Mouse (Mus musculus) embryo, embryonic 11.5 days (tissue): ENCODE measurements at regions not wholly inside any gene's neighbourhood (a gene's known extent, or its start where the extent isn't known, plus 50 kb on each side); places are given as distances from the start of the nearest gene placed in this dataset.
A peak's percentile ranks its signal among the peaks of the same experiment; 100 is the strongest.
"Not testable (repeated sequence)": the region's sequence is repeated elsewhere in the genome, so short reads cannot be mapped to it uniquely, and the experiment has no call there.

Experiments used
- DNase-seq: peaks from one replicate; pipeline ENCODE4 v3.0.0-alpha.2; 2012; ENCODE audit warnings: low read depth, low spot score

DNA sequence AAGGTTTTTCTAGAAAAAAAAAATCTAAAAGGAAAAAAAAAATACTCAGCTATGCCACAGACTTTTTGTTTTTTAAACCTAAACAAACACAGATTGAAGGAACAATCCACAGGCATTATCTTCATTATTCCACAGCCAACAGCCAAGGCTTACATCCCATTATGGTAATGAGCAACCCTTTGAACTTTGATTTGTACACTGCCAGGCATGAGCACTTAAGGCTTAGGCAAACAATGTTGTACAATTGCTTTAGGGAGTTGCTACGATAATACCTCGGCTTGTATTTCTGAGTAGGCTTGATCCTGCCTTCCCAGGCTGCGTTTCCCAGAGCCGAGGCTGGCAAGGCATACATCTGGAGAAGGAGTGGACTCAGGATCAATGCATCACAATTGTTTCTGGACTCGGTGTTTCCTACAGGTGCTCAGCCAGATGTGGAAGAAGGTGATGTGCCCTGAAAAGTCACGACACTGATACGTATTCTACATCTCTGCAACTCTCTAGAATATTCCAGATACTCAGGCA lies 409.0 kb upstream of the Igfbp7 start:
- no peak for DNase-seq

DNA sequence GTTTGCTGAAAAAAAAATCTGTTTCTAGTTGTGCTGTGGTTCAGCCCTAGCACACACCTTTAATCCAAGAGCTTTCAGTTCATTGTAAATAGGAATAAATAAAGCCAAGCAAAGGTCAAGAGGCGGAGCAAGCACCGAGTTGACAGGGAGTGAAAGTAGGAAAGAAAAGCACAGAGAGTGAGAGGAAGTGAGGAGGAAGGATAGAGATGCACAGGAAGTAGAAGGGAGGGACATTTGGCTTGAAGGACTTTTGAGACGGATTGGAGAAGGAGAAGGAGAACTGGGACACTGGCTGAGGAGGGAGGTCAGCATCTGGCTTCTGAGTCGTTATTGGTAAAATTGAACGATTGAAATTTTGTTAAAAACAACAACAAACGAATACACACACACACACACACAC lies 402.0 kb upstream of the Igfbp7 start:
- DNase-seq = no peak

GRCm38 (mm10) chr5:77807726-77808125 lies 399.9 kb upstream of the Igfbp7 start:
- peak; percentile 64 for DNase-seq

DNA sequence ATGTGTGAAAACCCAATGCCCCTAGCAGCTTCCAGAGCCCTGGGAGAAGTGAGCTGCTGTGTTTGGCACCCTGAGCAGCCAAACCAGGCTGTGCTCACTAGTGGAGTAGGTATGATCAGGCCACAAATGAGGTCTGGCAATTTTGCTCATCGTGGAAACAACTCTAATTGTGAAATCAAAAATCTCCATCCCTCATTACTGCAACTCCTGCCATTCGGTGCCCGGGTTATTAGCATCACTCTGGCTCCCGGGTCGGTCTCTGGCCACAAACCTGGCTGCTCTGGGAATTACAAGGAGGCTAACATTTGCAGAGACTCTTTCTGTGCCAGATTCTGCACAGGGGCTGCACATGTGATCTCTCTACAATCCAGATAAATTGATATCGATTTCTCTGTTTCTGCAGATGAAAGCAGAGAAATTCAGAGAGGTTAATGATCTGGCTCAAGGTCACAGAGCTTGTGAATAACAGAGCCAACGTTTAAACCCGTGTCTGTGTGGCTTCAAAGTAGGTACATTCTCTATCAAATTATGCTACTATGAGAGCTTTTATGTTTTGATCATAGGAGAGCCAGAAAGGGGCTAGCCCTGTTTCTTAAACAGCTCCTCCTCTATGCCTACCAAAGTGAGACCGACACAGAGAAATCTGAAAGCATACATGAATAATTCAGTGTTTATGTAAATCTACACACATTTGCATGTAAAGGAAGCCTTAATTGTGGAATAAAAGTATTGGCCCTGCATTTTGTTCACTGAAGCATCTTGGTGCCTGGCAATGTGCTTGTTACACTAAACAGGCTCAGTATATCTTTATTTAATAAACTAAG lies 398.7 kb upstream of the Igfbp7 start:
- no peak for DNase-seq

DNA sequence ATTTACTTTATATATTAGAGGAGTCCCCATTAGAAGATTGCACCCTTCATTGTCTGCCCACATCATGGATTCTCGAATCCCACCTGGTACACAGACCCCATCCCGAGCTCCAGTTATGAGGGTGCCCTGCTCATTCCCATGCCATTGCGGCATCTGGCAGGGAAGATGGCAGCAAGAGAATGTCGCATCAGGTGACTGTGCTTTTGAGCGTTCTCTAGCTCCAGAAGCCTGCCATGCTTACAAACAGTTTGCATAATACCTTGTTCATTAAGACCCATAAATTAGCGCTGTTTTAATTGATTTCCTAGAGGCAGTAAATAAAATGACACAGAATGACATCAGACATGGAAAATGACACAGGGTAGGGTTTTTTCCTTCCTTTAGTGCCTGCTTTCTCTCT lies 398.0 kb upstream of the Igfbp7 start:
- no peak for DNase-seq

- DNase-seq = no peak
Measured at GRCm38 (mm10) chr5:77805303-77805702, 397.5 kb upstream of the Igfbp7 start.

DNA sequence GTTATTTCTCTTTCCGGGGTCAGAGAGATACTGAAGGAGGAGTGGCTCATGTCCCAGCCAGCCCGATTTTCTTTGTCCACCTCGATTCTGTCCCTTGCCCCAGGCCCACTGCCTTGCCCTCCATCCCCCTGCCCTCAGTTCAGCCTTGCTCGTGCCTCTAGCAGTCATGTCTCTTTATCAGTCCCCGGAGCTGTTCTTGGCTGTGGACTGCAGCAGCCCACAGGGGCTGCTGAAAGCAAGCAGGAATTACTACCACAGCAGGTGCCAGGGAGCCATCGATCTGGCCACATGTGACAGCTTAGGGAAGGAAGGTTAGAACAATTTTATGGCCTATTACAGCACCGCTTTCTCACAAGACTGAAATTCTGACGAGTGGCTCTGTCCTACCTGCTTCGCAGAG lies 396.3 kb upstream of the Igfbp7 start:
- no peak for DNase-seq

DNA sequence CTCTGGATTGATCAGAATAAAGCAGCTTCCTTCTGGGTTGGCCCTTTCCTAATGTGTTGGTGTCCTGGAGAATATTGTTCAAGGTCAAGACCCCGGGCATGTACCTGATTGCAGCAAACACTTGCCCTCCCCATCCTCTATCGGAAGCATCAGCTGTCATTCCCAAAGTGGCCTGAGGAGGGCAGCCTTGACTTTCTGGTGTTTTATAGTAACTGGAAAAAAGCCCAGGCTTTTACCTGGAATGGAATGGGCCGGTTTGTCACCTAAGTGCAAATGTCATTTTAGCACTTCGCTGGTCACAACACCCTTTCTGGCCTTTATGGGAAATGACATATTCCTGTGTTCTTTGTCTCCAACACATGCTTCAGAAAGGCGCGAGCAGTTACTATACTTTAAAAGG lies 395.7 kb upstream of the Igfbp7 start:
- DNase-seq = peak; percentile 31

DNA sequence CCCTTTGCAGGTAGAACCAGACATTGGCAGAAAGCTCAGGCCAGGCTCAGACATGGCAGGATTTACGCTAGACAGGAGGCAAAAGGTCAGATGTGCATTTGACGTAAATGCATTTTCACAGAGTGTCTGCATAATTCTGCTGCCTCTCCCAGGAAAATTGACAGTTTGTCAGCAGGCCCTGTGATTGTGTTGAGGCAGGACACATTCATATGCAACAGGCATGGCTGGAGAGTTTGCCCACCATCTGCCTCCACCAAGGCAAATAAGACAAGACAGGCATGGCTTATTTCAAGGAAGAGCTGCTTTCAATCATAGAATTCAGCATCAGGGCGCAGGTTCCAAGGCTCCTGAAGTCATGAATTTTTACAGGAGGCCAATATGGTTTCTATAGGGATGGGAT lies 389.1 kb upstream of the Igfbp7 start:
- DNase-seq = no peak

- DNase-seq = no peak
Measured at GRCm38 (mm10) chr5:77795766-77796165, 387.9 kb upstream of the Igfbp7 start.

DNA sequence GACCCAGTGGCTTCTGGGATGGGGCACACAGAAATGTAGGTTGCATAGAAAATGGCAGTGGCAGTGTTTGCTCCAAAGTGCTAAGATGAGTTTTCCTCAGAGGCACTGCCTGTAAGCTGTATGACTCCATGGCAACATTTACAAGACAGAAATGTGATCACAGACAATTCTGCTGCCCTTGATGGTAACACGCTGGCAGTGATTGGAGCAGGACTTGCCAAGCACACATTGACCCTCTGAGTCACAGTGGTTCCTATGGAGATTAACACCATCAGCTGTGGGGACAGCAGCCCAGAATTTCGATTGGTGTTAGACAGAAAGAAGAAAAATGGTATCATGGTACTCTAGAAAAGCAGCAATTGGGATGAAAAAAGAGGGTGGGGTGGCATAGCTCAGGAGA lies 376.1 kb upstream of the Igfbp7 start:
- DNase-seq = no peak

- no peak for DNase-seq
Measured at GRCm38 (mm10) chr5:77762426-77763042, 354.7 kb upstream of the Igfbp7 start.

- no peak for DNase-seq
Measured at GRCm38 (mm10) chr5:77762013-77762412, 354.2 kb upstream of the Igfbp7 start.

- no peak for DNase-seq
Measured at GRCm38 (mm10) chr5:77748933-77749332, 341.1 kb upstream of the Igfbp7 start.

DNA sequence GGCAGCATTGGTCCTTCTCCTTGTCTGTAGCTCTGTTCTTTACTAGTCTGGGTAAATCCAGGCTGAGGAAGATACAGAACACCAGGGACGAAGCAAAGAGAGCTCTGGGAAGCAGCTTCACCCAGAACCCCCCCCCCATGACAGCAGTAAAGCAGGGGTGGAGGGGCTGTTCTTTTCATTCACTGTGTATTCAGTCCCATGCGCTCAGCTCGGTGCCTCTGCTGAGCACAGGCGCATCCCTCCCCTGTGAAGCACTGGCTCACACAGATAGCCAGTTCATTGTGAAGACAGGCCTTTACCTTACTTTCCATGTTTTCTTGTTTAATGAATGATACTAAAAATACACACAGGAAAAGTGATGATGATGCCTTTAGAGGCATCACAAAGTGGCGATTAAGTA lies 338.8 kb upstream of the Igfbp7 start:
- no peak for DNase-seq

DNA sequence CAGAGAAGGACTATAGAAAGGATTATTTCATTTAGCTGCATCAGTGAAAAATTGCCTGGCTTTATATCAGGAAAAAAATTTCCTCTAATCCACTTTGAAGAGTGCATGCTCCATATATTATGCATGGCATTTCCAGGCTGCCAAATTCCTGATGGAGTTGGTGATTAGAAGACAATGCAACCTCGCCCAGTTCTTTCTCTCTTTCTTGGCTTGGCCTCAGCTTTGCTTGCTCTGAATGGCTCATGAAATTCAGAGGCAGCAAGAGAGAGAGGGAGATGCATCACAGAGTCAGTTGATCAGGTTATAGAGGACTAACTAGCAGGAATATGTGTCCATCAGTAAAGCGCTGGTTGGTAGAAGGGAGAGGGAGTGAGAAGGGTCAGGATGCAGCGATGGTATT lies 335.6 kb upstream of the Igfbp7 start:
- no peak for DNase-seq

GRCm38 (mm10) chr5:77730286-77730685 lies 322.4 kb upstream of the Igfbp7 start:
- not testable (repeated sequence) for DNase-seq

DNA sequence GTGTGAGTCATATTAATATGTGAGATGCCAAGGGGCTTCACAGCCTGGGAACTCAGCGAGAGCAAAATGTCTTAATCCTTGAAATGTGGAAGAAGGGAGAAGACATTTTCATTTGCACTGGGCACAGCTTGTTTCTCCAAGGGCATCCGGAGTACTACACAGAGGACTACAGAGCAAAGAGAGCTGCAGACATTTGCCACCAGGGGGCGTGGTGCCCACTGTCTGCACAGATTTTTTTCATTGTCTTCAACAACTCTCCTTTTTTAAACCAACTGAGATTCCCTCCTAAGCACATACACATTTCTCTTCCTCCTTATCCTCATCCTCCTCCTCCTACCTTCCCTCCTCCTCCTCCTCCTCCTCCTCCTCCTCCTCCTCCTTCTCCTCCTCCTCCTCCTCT lies 273.8 kb upstream of the Igfbp7 start:
- DNase-seq = no peak

DNA sequence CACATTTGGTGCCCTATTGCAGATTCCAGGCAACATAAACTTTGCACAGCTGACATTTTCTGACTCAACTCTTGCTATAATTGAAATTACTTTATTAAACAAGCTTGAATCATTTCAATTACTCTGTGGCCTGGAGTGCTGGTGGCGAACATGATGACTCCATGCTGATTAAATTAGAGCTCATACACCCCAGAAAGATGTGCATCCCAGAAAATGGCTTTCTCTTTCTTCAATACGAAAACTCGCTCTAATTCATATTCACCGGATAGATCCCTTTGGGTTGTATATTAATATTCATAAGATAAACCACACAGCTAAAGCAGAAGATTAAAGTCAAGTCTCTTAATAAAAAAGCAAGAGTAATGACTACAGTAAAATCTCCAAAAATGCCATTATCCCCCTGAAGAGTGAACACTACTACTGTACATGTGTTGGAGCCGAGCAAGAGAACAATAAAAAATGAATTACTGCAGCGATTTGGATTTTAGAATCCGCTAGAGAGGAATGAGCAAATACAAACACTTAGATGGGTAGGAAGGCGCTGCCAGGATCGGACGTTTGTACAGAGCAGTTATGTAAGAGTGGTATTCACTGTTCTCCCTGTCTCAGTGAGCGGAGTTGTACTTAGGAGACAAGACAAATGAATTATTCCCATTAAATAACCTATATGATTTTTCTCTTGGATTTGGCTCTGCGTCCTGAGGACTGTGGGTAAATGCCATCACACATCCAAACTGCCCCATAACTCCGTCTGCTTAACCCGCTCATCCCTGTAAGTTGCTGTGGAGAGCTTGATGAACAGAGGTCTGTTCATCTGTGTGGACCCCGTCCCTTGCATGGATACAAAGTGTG lies 264.5 kb upstream of the Igfbp7 start:
- DNase-seq = no peak

DNA sequence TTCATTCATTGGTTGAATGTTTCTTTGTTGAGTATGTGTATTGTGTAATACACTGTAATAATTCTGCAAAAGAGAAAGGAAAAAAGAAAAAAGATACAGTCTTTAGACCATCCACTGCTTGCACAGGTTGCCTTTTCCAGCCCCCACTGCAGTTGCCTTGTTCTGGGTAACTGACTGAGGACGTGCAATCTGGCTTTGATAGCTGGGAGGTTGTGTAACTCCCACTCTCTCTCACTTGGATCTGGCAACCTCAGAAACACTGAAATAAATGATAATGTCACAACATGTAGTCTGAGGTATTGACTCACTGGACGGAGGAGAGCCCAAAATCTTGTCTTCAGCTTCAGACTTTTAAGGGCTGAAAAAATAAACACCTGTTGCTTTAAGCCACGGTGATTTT lies 255.3 kb upstream of the Igfbp7 start:
- DNase-seq = no peak

- DNase-seq = no peak
Measured at GRCm38 (mm10) chr5:77659016-77659415, 251.2 kb upstream of the Igfbp7 start.

- no peak for DNase-seq
Measured at GRCm38 (mm10) chr5:77644651-77645050, 236.8 kb upstream of the Igfbp7 start.
